Mouse (Mus musculus) CH12.LX (cell line): ENCODE results near the gene Gmcl1. TPM values are rescaled to one million over a fixed set of nuclear protein-coding genes. Genes with fewer than 3 reads are reported as not detected.

Source experiments
- DNase-seq: peaks from one replicate; pipeline ENCODE4 v3.0.0-alpha.2; 2013; ENCODE audit errors: extremely low read depth
- H3K27ac ChIP-seq: 2 replicates; pipeline ENCODE4 v1.5.1; 2012; ENCODE audit warnings: low read depth, mild to moderate bottlenecking, control low read depth, moderate library complexity; ENCODE audit not compliant: insufficient read depth
- H3K27me3 ChIP-seq: replicated peaks from 2 replicates; pipeline ENCODE3; 2012; ENCODE audit warnings: inconsistent platforms
- H3K36me3 ChIP-seq, 2 experiments: replicated peaks in 1 of 2; 2 replicates each; pipeline versions ENCODE3 to v1.6.1; 2012; ENCODE audit warnings: inconsistent platforms in 1 of 2, low read length in 1 of 2, mild to moderate bottlenecking in 1 of 2, mixed read lengths in 1 of 2, moderate library complexity in 1 of 2; ENCODE audit not compliant: control insufficient read depth in 1 of 2, insufficient read depth in 1 of 2
- H3K4me1 ChIP-seq, 2 experiments: 2 replicates each; pipeline ENCODE4 v1.6.1; 2012; ENCODE audit warnings: inconsistent platforms in 1 of 2, moderate library complexity in 1 of 2; ENCODE audit not compliant: insufficient read depth in 2 of 2, control insufficient read depth in 1 of 2
- H3K4me2 ChIP-seq: 2 replicates; pipeline ENCODE4 v1.6.1; 2012; ENCODE audit warnings: low read depth, mild to moderate bottlenecking, control low read depth; ENCODE audit not compliant: poor library complexity, insufficient read depth, severe bottlenecking
- H3K4me3 ChIP-seq, 3 experiments: fragments of 150-350 bp in 1 of 3; sonication (generic) in 1 of 3; replicated peaks in 1 of 3; 2 replicates each; pipeline versions ENCODE3 to v1.5.1; 2011 to 2012; ENCODE audit warnings: low read depth in 2 of 3, low read length in 2 of 3, mild to moderate bottlenecking in 2 of 3, moderate library complexity in 2 of 3, control low read depth in 1 of 3, improper control_type of control experiment in 1 of 3, inconsistent platforms in 1 of 3, mixed read lengths in 1 of 3; ENCODE audit not compliant: poor library complexity in 1 of 3
- H3K79me2 ChIP-seq: replicated peaks from 2 replicates; pipeline ENCODE4 v1.6.1; 2012; ENCODE audit warnings: mild to moderate bottlenecking, moderate library complexity; ENCODE audit not compliant: control insufficient read depth, poor library complexity, insufficient read depth, severe bottlenecking; ENCODE audit errors: extremely low read depth
- H3K9ac ChIP-seq: 2 replicates; pipeline ENCODE4 v1.6.1; 2012; ENCODE audit warnings: low read depth, mild to moderate bottlenecking, control low read depth, moderate library complexity; ENCODE audit not compliant: insufficient read depth
- H3K9me3 ChIP-seq: replicated peaks from 2 replicates; pipeline ENCODE3; 2012; ENCODE audit warnings: low read length, inconsistent platforms, mixed read lengths
- CTCF ChIP-seq, 2 experiments: IDR thresholded peaks in 1 of 2; conservative IDR thresholded peaks in 1 of 2; 2 replicates each; pipeline ENCODE4 v1.5.1; 2011 to 2012; ENCODE audit warnings: low read depth in 2 of 2, low read length in 2 of 2, improper control_type of control experiment in 1 of 2, inconsistent platforms in 1 of 2, mild to moderate bottlenecking in 1 of 2, moderate library complexity in 1 of 2
- E2F4 ChIP-seq: IDR thresholded peaks from 2 replicates; pipeline ENCODE4 v1.6.1; 2011; ENCODE audit warnings: low read depth, low read length, improper control_type of control experiment; ENCODE audit not compliant: insufficient replicate concordance
- HCFC1 ChIP-seq: IDR thresholded peaks from 2 replicates; pipeline ENCODE4 v1.6.1; 2012; ENCODE audit warnings: low read depth, mild to moderate bottlenecking, inconsistent platforms, low read length, improper control_type of control experiment
- IRF4 ChIP-seq: IDR thresholded peaks from 2 replicates; pipeline ENCODE4 v1.6.1; 2014; ENCODE audit warnings: low read depth, mild to moderate bottlenecking, inconsistent platforms, low read length, improper control_type of control experiment
- NELFE ChIP-seq: IDR thresholded peaks from 2 replicates; pipeline ENCODE4 v1.6.1; 2011; ENCODE audit warnings: low read depth, low read length, improper control_type of control experiment
- NRF1 ChIP-seq: IDR thresholded peaks from 2 replicates; pipeline ENCODE4 v1.6.1; 2014; ENCODE audit warnings: low read depth, mild to moderate bottlenecking, inconsistent platforms, low read length, improper control_type of control experiment, moderate library complexity
- POLR2AphosphoS2 ChIP-seq: IDR thresholded peaks from 2 replicates; pipeline ENCODE4 v1.6.1; 2011; ENCODE audit warnings: low read depth, low read length, improper control_type of control experiment
- RAD21 ChIP-seq: IDR thresholded peaks from 2 replicates; pipeline ENCODE4 v1.6.1; 2011; ENCODE audit warnings: low read depth, mild to moderate bottlenecking, low read length, improper control_type of control experiment, moderate library complexity
- ZNF384 ChIP-seq: IDR thresholded peaks from 2 replicates; pipeline ENCODE4 v1.6.1; 2012; ENCODE audit warnings: low read depth, low read length, improper control_type of control experiment, inconsistent platforms
- dilution Hi-C: fragments of 300-500 bp; cut with MboI; formaldehyde crosslinking; loops from 2 replicates; pipeline ENCODE4 v1.14.3; 2020; ENCODE audit warnings: low sequenced_read_pairs; ENCODE audit not compliant: extremely low pct_unique_long_range_greater_than_20kb, extremely low pct_ligation_motif_present
- in situ Hi-C: fragments of 300-500 bp; cut with MboI; formaldehyde crosslinking; loops from 3 replicates; pipeline ENCODE4 v1.14.3; 2019; ENCODE audit warnings: low sequenced_read_pairs, low pct_ligation_motif_present, low pct_unique_long_range_greater_than_20kb, mixed read lengths
- polyA plus RNA-seq: library from polyadenylated mRNA; unstranded; fragments of >175 nt; gene quantifications from 2 replicates; pipeline ENCODE4 v1.2.1, GENCODE M21; 2012; ENCODE audit warnings: low read depth; ENCODE audit not compliant: insufficient read length
- total RNA-seq, 2 experiments: library from RNA; depleted of rRNA; stranded (reverse); fragments of 300-350 nt in 1 of 2; fragments of >200 nt in 1 of 2; gene quantifications; 2 replicates each; pipeline ENCODE4 v1.2.3; 2012 to 2014

Gene Gmcl1
- total and polyA plus RNA-seq, 3 experiments, result 8.4 to 10.4 (median 9.9) TPM

DNA sequence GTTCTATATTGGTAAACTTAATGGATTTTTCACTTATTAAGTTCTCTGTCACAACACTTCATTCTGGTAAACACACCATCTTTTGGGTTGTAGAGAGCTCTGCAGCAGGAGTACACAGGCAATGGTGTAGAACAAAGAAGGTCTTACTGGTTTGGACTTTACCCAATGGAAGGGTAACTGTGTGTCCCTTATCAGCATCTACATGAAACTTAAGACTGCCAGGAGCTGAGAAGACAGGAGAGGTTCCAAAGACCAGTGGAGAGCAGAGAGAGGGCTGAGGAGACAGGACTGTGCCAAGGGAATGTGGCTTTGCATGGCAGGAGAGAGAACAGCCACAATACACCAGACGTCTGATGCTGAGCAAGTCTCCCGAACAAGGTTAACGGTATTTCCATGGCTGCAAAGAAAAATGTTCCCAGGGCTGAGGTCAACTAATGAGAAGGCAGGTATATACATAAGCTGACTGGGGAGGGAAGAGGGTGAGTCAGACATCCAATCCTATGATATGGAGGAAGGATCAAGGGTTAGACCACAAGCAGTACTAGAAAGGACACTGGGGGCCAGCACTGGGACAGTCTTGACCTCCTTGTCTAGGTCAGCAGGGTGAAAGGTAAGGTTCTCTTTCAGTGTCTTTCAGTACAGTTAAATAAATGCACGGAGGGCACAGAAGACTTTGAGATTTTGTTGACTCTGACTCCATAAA is 25.0 kb downstream of the Gmcl1 start:
- no peak overlapping the region for H3K9ac ChIP-seq
- DNase-seq, result no peak
- no peaks in the 10 kb centered on the region for H3K27me3 ChIP-seq
- in situ Hi-C loops, result no loop called here
- H3K79me2 ChIP-seq, result no peaks in the 10 kb centered on the region
- H3K4me2 ChIP-seq, result no peak overlapping the region
- peaks cover 9 to 48% of the 10 kb centered on the region in 2 experiments for H3K36me3 ChIP-seq
- TF ChIP-seq ZNF384 (no peak), CTCF (conservative IDR thresholded peaks at IDR 0.05 in 1 of 2, IDR thresholded peaks at IDR 0.05 in 1 of 2; ENCODE audit: low read depth in 2 of 2, low read length in 2 of 2) (no peak), HCFC1 (no peak), POLR2AphosphoS2 (no peak), NELFE (no peak)
- H3K4me3 ChIP-seq, result no peak overlapping the region
- H3K4me1 ChIP-seq, result no peaks in the 10 kb centered on the region
- H3K9me3 ChIP-seq, result no peaks in the 10 kb centered on the region
- dilution Hi-C loops, result no loop called here
- no peak overlapping the region for H3K27ac ChIP-seq

DNA sequence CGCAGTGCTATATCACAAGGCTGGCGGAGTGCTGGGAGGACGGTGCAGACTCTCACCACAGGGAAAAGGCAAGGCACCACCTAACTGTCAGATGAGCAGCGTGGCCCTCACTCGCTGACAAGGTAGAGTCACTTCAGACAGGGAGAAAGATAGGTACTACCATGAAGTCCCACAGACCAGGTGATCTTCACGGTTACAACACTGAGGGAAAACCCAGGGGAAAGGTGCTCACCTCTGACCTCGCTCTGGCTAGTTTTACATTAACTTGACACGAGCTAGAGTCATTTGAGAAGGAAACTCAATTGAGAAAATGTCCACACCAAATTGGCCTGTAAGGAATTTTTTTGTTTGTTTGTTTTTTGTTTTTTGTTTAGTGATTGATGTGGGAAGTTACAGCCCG is 30.6 kb downstream of the Gmcl1 start:
- no peak for TF ChIP-seq NELFE
- TF ChIP-seq IRF4, result no peak
- Histone ChIP-seq H3K4me2 (no peak overlapping the region), H3K9me3 (no peaks in the 10 kb centered on the region), H3K27ac (no peak overlapping the region), H3K79me2 (no peaks in the 10 kb centered on the region), H3K9ac (no peak overlapping the region), H3K36me3 (peaks cover 26 to 70% of the 10 kb centered on the region in 2 experiments), H3K4me3 (no peak overlapping the region), H3K27me3 (no peaks in the 10 kb centered on the region), H3K4me1 (peaks cover 0 to 5% of the 10 kb centered on the region in 2 experiments; a peak in 2 of 4 replicates)
- in situ Hi-C loops, result no loop called here
- DNase-seq, result no peak
- dilution Hi-C loops, result no loop called here

GRCm38 (mm10) chr6:86697903-86698302 is 35.3 kb downstream of the Gmcl1 start:
- no peak for TF ChIP-seq POLR2AphosphoS2
- TF ChIP-seq RAD21, result no peak
- no peak for TF ChIP-seq NRF1
- no peak for TF ChIP-seq E2F4
- Histone ChIP-seq H3K27ac (no peak overlapping the region), H3K4me3 (no peak overlapping the region), H3K4me2 (no peak overlapping the region), H3K27me3 (no peaks in the 10 kb centered on the region), H3K4me1 (peaks cover 0 to 5% of the 10 kb centered on the region in 2 experiments; a peak in 2 of 4 replicates), H3K36me3 (peaks cover 17 to 69% of the 10 kb centered on the region in 2 experiments), H3K9ac (no peak overlapping the region), H3K9me3 (no peaks in the 10 kb centered on the region), H3K79me2 (no peaks in the 10 kb centered on the region)
- DNase-seq, result no peak
- dilution Hi-C loops (no loop called here), in situ Hi-C loops (no loop called here)
